Mouse (Mus musculus): ENCODE data around the gene Pde6h. TPM values are rescaled to one million over a fixed set of nuclear protein-coding genes. Genes with fewer than 3 reads are reported as not detected.
A peak's percentile ranks its signal among the peaks of the same experiment; 100 is the strongest.

Gene Pde6h
- polyA plus RNA-seq, 1 experiment from 2014 or later: 0.05 TPM

GRCm38 (mm10) chr6:136906283-136906936, 17.2 kb upstream of the Pde6h start:
- WGBS: 84% methylated on average over 19 of the region's 19 CpGs
- Histone ChIP-seq H3K9ac (ENCODE audit: low read depth, low read length) (no peak overlapping the region), H3K27ac (ENCODE audit: low read depth, low read length) (no peak overlapping the region), H3K9me3 (ENCODE audit: control insufficient read depth, low read length) (no peaks in the 10 kb centered on the region; the same call in 1 of the 2 replicates), H3K4me2 (ENCODE audit: low read length) (no peak overlapping the region), H3K27me3 (replicated peaks; ENCODE audit: control insufficient read depth, insufficient read depth, low read length) (no peaks in the 10 kb centered on the region), H3K4me3 (ENCODE audit: low read length) (no peak overlapping the region), H3K36me3 (ENCODE audit: control insufficient read depth, insufficient read depth, low read length) (no peaks in the 10 kb centered on the region), H3K4me1 (ENCODE audit: control insufficient read depth, insufficient read depth, low read depth, low read length) (no peaks in the 10 kb centered on the region)
- no peak for ATAC-seq

GRCm38 (mm10) chr6:136906937-136907293, 16.7 kb upstream of the Pde6h start:
- Histone ChIP-seq H3K36me3 (ENCODE audit: control insufficient read depth, insufficient read depth, low read length) (no peaks in the 10 kb centered on the region), H3K9ac (ENCODE audit: low read depth, low read length) (no peak overlapping the region), H3K27ac (ENCODE audit: low read depth, low read length) (no peak overlapping the region), H3K4me1 (ENCODE audit: control insufficient read depth, insufficient read depth, low read depth, low read length) (no peaks in the 10 kb centered on the region), H3K4me2 (ENCODE audit: low read length) (no peak overlapping the region), H3K9me3 (ENCODE audit: control insufficient read depth, low read length) (no peaks in the 10 kb centered on the region; the same call in 1 of the 2 replicates), H3K27me3 (replicated peaks; ENCODE audit: control insufficient read depth, insufficient read depth, low read length) (no peaks in the 10 kb centered on the region), H3K4me3 (ENCODE audit: low read length) (no peak overlapping the region)
- WGBS: 68% methylated on average over 10 of the region's 10 CpGs
- ATAC-seq: no peak

DNA sequence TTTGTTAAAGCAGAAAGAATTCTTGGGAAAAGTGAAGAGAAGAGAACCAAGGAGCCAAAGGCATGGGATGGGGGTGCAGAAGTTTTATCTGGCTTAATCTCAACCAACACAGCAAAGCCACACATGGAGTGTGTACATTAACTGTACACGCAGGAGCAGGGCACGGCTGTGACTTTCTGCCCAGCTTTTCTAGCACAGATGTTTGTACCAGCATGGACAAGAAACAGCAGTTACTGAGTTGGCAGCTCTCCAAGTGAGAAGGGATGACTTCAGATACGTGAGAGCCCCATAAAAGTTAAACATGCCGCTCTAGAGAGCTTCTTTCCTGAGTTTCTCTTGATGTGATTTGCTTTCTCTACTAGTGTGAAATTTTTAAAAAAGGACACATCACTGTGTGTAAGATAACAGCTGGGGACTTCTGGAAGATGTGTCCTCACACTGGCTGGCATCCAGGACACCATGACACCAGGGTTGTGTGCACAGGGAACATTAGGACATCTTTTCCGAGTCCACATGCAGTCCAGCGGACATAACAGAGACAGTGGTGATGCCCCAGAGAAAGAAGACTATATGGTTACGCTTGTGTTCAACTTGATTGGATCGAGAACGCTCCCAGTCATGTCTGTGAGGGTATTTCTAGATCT, 13.3 kb upstream of the Pde6h start:
- Histone ChIP-seq H3K4me1 (ENCODE audit: control insufficient read depth, insufficient read depth, low read depth, low read length) (peaks cover 8% of the 10 kb centered on the region), H3K36me3 (ENCODE audit: control insufficient read depth, insufficient read depth, low read length) (no peaks in the 10 kb centered on the region), H3K4me3 (ENCODE audit: low read length) (no peak overlapping the region), H3K27me3 (replicated peaks; ENCODE audit: control insufficient read depth, insufficient read depth, low read length) (no peaks in the 10 kb centered on the region), H3K27ac (ENCODE audit: low read depth, low read length) (no peak overlapping the region), H3K9ac (ENCODE audit: low read depth, low read length) (no peak overlapping the region), H3K4me2 (ENCODE audit: low read length) (no peak overlapping the region), H3K9me3 (ENCODE audit: control insufficient read depth, low read length) (no peaks in the 10 kb centered on the region; the same call in none of the 2 replicates)
- no peak for ATAC-seq
- WGBS: 70% methylated on average over 9 of the region's 9 CpGs

GRCm38 (mm10) chr6:136912751-136913265, 10.8 kb upstream of the Pde6h start:
- H3K9ac ChIP-seq (ENCODE audit: low read depth, low read length): no peak overlapping the region
- no peaks in the 10 kb centered on the region; the same call in 1 of the 2 replicates for H3K9me3 ChIP-seq (ENCODE audit: control insufficient read depth, low read length)
- no peaks in the 10 kb centered on the region for H3K27me3 ChIP-seq (replicated peaks; ENCODE audit: control insufficient read depth, insufficient read depth, low read length)
- no peak overlapping the region for H3K4me3 ChIP-seq (ENCODE audit: low read length)
- H3K4me1 ChIP-seq (ENCODE audit: control insufficient read depth, insufficient read depth, low read depth, low read length): peaks cover 8% of the 10 kb centered on the region
- H3K36me3 ChIP-seq (ENCODE audit: control insufficient read depth, insufficient read depth, low read length): no peaks in the 10 kb centered on the region
- no peak overlapping the region for H3K27ac ChIP-seq (ENCODE audit: low read depth, low read length)
- 79% methylated on average over 1 of the region's 2 CpGs for WGBS
- H3K4me2 ChIP-seq (ENCODE audit: low read length): no peak overlapping the region
- ATAC-seq: no peak

GRCm38 (mm10) chr6:136913384-136914126, 10.1 kb upstream of the Pde6h start:
- Histone ChIP-seq H3K4me3 (ENCODE audit: low read length) (peak overlapping the region; percentile 32), H3K4me2 (ENCODE audit: low read length) (peak overlapping the region; percentile 56), H3K36me3 (ENCODE audit: control insufficient read depth, insufficient read depth, low read length) (no peaks in the 10 kb centered on the region), H3K4me1 (ENCODE audit: control insufficient read depth, insufficient read depth, low read depth, low read length) (peaks cover 8% of the 10 kb centered on the region), H3K27me3 (replicated peaks; ENCODE audit: control insufficient read depth, insufficient read depth, low read length) (no peaks in the 10 kb centered on the region), H3K9ac (ENCODE audit: low read depth, low read length) (peak overlapping the region; percentile 36; the same call in 1 of the 2 replicates), H3K27ac (ENCODE audit: low read depth, low read length) (no peak overlapping the region), H3K9me3 (ENCODE audit: control insufficient read depth, low read length) (no peaks in the 10 kb centered on the region; the same call in 1 of the 2 replicates)
- peak; percentile 67 for ATAC-seq
- 15% methylated on average over 18 of the region's 18 CpGs for WGBS

DNA sequence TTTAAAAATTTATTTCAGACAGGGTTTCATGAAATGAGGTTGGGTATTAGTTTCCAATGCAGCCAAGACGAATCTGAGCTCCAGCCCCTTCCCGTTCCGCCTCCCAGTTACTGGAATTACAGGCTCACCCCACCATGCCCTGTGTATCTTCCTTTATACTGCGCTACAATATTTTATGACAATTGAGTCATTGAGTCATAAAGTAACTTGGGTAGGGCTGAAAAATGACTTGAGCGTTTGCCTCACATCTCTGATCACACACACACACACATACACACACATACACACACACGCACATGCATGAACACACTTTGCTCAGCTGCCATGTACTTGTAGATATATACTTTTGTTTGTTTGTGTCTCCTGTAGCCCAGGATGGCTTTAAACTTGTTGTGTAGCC, 9.4 kb upstream of the Pde6h start:
- no peak overlapping the region for H3K4me2 ChIP-seq (ENCODE audit: low read length)
- H3K27me3 ChIP-seq (replicated peaks; ENCODE audit: control insufficient read depth, insufficient read depth, low read length): no peaks in the 10 kb centered on the region
- no peak for ATAC-seq
- no peaks in the 10 kb centered on the region; the same call in 1 of the 2 replicates for H3K9me3 ChIP-seq (ENCODE audit: control insufficient read depth, low read length)
- no peak overlapping the region for H3K4me3 ChIP-seq (ENCODE audit: low read length)
- 97% methylated on average over 6 of the region's 6 CpGs for WGBS
- H3K27ac ChIP-seq (ENCODE audit: low read depth, low read length): no peak overlapping the region
- no peaks in the 10 kb centered on the region for H3K36me3 ChIP-seq (ENCODE audit: control insufficient read depth, insufficient read depth, low read length)
- peaks cover 8% of the 10 kb centered on the region for H3K4me1 ChIP-seq (ENCODE audit: control insufficient read depth, insufficient read depth, low read depth, low read length)
- H3K9ac ChIP-seq (ENCODE audit: low read depth, low read length): no peak overlapping the region

- Histone ChIP-seq H3K36me3 (ENCODE audit: control insufficient read depth, insufficient read depth, low read length) (no peaks in the 10 kb centered on the region), H3K27ac (ENCODE audit: low read depth, low read length) (no peak overlapping the region), H3K9ac (ENCODE audit: low read depth, low read length) (no peak overlapping the region), H3K4me2 (ENCODE audit: low read length) (no peak overlapping the region), H3K27me3 (replicated peaks; ENCODE audit: control insufficient read depth, insufficient read depth, low read length) (no peaks in the 10 kb centered on the region), H3K4me3 (ENCODE audit: low read length) (no peak overlapping the region), H3K4me1 (ENCODE audit: control insufficient read depth, insufficient read depth, low read depth, low read length) (peaks cover 8% of the 10 kb centered on the region), H3K9me3 (ENCODE audit: control insufficient read depth, low read length) (no peaks in the 10 kb centered on the region; the same call in 1 of the 2 replicates)
- 80% methylated on average over 8 of the region's 8 CpGs for WGBS
- ATAC-seq: no peak
Measured at GRCm38 (mm10) chr6:136915721-136916395, 7.8 kb upstream of the Pde6h start.

DNA sequence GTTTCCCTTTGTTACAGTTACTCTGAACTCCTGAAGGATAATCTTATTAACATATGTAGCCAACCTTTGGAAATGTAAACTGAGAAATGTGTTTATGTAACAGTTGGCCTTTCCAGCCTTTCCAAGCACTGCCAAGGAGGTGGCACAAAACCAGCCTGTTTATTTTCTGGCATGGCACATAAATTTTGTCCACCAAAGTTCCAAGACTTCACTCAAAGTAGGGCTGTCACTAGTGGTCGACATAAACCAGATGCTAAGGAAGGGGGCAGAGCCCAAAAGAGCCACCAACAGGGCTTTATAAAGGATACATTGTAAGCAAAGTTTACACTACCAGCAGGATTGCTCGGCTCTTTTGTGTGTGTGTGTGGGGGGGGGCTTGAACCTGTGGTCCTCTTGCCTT, 5.7 kb upstream of the Pde6h start:
- Histone ChIP-seq H3K4me1 (ENCODE audit: control insufficient read depth, insufficient read depth, low read depth, low read length) (peaks cover 8% of the 10 kb centered on the region), H3K9me3 (ENCODE audit: control insufficient read depth, low read length) (no peaks in the 10 kb centered on the region; the same call in 1 of the 2 replicates), H3K36me3 (ENCODE audit: control insufficient read depth, insufficient read depth, low read length) (no peaks in the 10 kb centered on the region), H3K9ac (ENCODE audit: low read depth, low read length) (no peak overlapping the region), H3K4me3 (ENCODE audit: low read length) (no peak overlapping the region), H3K27me3 (replicated peaks; ENCODE audit: control insufficient read depth, insufficient read depth, low read length) (no peaks in the 10 kb centered on the region), H3K4me2 (ENCODE audit: low read length) (no peak overlapping the region), H3K27ac (ENCODE audit: low read depth, low read length) (no peak overlapping the region)
- no peak for ATAC-seq
- WGBS: 7% methylated on average over 2 of the region's 2 CpGs

All from hindbrain, embryonic 16.5 days (tissue).